Mouse (Mus musculus): ENCODE measurements around the gene Cyp2d22. TPM values are rescaled to one million over a fixed set of nuclear protein-coding genes. Genes with fewer than 3 reads are reported as not detected.
A peak's percentile ranks its signal among the peaks of the same experiment; 100 is the strongest.

Gene Cyp2d22
- polyA plus RNA-seq (2015; fragmentation: Nextera tagmentation; extraction: Ambion mirVana): 12.6 and 16.4 TPM in 2 replicates

DNA sequence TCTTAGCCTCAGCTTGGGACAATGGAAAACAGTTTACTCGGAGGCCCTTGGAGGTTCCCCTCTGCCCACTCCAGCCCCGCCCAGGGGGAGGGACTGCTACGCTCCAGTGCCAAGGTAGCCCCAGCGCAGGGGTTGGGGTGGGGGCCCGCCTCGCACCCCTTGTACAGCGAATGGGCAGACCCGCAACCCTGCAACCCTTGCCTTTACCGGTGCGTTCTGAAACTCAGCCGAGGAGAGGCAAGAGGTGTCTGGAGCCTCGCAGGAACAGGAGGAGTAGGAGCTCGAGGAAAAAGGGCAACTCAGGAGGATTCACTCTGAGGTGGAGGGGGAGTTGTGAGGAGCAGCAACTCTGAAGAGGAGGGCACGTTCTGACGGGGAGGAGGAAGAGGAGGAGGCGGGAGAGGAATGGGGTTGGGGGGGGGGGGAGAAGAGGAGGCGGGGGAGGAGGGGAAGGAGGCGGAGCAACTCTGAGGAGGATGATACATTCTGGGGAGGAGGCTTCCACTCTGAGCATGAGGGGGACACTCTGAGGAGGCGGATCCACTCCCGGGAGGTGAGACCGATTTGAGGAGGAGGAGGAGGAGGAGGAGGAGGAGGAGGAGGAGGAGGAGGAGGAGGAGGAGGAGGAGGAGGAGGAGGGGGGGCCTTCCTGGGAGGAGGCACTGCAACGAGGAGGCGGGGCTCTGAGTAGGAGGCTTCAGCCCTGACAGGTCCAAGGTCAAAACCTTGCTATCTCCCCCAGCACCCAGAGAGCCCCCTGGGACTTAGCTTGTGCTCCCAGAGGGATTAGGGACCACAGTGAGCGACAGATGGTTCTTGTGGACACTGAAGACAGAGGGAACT is at the start of gene Cyp2d22:
Gene Cyp2d22, minus strand, starts transcription at position 390 of the 843 bp plus-strand sequence.
- peak within 1 kb of the TSS; percentile 90 for H3K27ac ChIP-seq (ENCODE audit: low read length)
- peak within 1 kb of the TSS; percentile 61 for H3K4me3 ChIP-seq (replicated peaks; ENCODE audit: low read length)
- no peaks in the 10 kb centered on the region; the same call in 1 of the 2 replicates for H3K9me3 ChIP-seq (replicated peaks; ENCODE audit: control insufficient read depth, low read length)
- peak within 1 kb of the TSS; percentile 79 for H3K4me2 ChIP-seq (ENCODE audit: low read depth, low read length)
- 4% methylated on average over 19 of the region's 24 CpGs for WGBS
- H3K9ac ChIP-seq (ENCODE audit: low read length): peak within 1 kb of the TSS; percentile 79
- no peaks in the 10 kb centered on the region for H3K36me3 ChIP-seq (ENCODE audit: control insufficient read depth, insufficient read depth, low read length)
- peak; percentile 80 for ATAC-seq (ENCODE audit: insufficient read depth, low FRiP score)
- peaks cover 17% of the 10 kb centered on the region for H3K4me1 ChIP-seq (ENCODE audit: control insufficient read depth, insufficient read depth, low read length)
- H3K27me3 ChIP-seq (ENCODE audit: control insufficient read depth, insufficient read depth, low read length): no peaks in the 10 kb centered on the region

- 65% methylated on average over 3 of the region's 3 CpGs for WGBS
Observed at GRCm38 (mm10) chr15:82423471-82423870, 43.4 kb upstream of the Cyp2d22 start.

GRCm38 (mm10) chr15:82422935-82423334 is 42.9 kb upstream of the Cyp2d22 start:
- H3K27ac ChIP-seq (ENCODE audit: low read length): no peak overlapping the region
- no peaks in the 10 kb centered on the region for H3K4me1 ChIP-seq (ENCODE audit: control insufficient read depth, insufficient read depth, low read length)
- H3K36me3 ChIP-seq (ENCODE audit: control insufficient read depth, insufficient read depth, low read length): no peaks in the 10 kb centered on the region
- H3K9ac ChIP-seq (ENCODE audit: low read length): no peak overlapping the region
- H3K27me3 ChIP-seq (ENCODE audit: control insufficient read depth, insufficient read depth, low read length): no peaks in the 10 kb centered on the region
- no peak overlapping the region for H3K4me2 ChIP-seq (ENCODE audit: low read depth, low read length)
- H3K4me3 ChIP-seq (replicated peaks; ENCODE audit: low read length): no peak overlapping the region
- 68% methylated on average over 4 of the region's 4 CpGs for WGBS
- no peak for ATAC-seq (ENCODE audit: insufficient read depth, low FRiP score)
- H3K9me3 ChIP-seq (replicated peaks; ENCODE audit: control insufficient read depth, low read length): no peaks in the 10 kb centered on the region

More at GRCm38 (mm10) chr15:82423471-82423870, 43.4 kb upstream of the Cyp2d22 start:
- no peak overlapping the region for H3K4me3 ChIP-seq (replicated peaks; ENCODE audit: low read length)
- no peaks in the 10 kb centered on the region for H3K36me3 ChIP-seq (ENCODE audit: control insufficient read depth, insufficient read depth, low read length)
- no peak for ATAC-seq (ENCODE audit: insufficient read depth, low FRiP score)
- H3K27ac ChIP-seq (ENCODE audit: low read length): no peak overlapping the region
- H3K4me1 ChIP-seq (ENCODE audit: control insufficient read depth, insufficient read depth, low read length): no peaks in the 10 kb centered on the region
- H3K9me3 ChIP-seq (replicated peaks; ENCODE audit: control insufficient read depth, low read length): no peaks in the 10 kb centered on the region
- H3K4me2 ChIP-seq (ENCODE audit: low read depth, low read length): no peak overlapping the region
- no peaks in the 10 kb centered on the region for H3K27me3 ChIP-seq (ENCODE audit: control insufficient read depth, insufficient read depth, low read length)
- no peak overlapping the region for H3K9ac ChIP-seq (ENCODE audit: low read length)

GRCm38 (mm10) chr15:82418616-82419015 is 38.6 kb upstream of the Cyp2d22 start:
- no peak overlapping the region for H3K27ac ChIP-seq (ENCODE audit: low read length)
- WGBS: 71% methylated on average over 1 of the region's 1 CpGs
- H3K36me3 ChIP-seq (ENCODE audit: control insufficient read depth, insufficient read depth, low read length): no peaks in the 10 kb centered on the region
- H3K4me1 ChIP-seq (ENCODE audit: control insufficient read depth, insufficient read depth, low read length): no peaks in the 10 kb centered on the region
- no peak overlapping the region for H3K4me2 ChIP-seq (ENCODE audit: low read depth, low read length)
- H3K27me3 ChIP-seq (ENCODE audit: control insufficient read depth, insufficient read depth, low read length): no peaks in the 10 kb centered on the region
- H3K9me3 ChIP-seq (replicated peaks; ENCODE audit: control insufficient read depth, low read length): no peaks in the 10 kb centered on the region
- H3K9ac ChIP-seq (ENCODE audit: low read length): no peak overlapping the region
- ATAC-seq (ENCODE audit: insufficient read depth, low FRiP score): no peak
- H3K4me3 ChIP-seq (replicated peaks; ENCODE audit: low read length): no peak overlapping the region

- H3K9ac ChIP-seq (ENCODE audit: low read length): peak overlapping the region; percentile 24
- H3K9me3 ChIP-seq (replicated peaks; ENCODE audit: control insufficient read depth, low read length): no peaks in the 10 kb centered on the region
- H3K4me2 ChIP-seq (ENCODE audit: low read depth, low read length): peak overlapping the region; percentile 17; the same call in 1 of the 2 replicates
- no peak overlapping the region for H3K27ac ChIP-seq (ENCODE audit: low read length)
- H3K27me3 ChIP-seq (ENCODE audit: control insufficient read depth, insufficient read depth, low read length): no peaks in the 10 kb centered on the region
- peak; percentile 93 for ATAC-seq (ENCODE audit: insufficient read depth, low FRiP score)
- no peak overlapping the region for H3K4me3 ChIP-seq (replicated peaks; ENCODE audit: low read length)
- no peaks in the 10 kb centered on the region for H3K36me3 ChIP-seq (ENCODE audit: control insufficient read depth, insufficient read depth, low read length)
- H3K4me1 ChIP-seq (ENCODE audit: control insufficient read depth, insufficient read depth, low read length): no peaks in the 10 kb centered on the region
- WGBS: 34% methylated on average over 16 of the region's 16 CpGs
Observed at GRCm38 (mm10) chr15:82416797-82417789, 37.0 kb upstream of the Cyp2d22 start.

DNA sequence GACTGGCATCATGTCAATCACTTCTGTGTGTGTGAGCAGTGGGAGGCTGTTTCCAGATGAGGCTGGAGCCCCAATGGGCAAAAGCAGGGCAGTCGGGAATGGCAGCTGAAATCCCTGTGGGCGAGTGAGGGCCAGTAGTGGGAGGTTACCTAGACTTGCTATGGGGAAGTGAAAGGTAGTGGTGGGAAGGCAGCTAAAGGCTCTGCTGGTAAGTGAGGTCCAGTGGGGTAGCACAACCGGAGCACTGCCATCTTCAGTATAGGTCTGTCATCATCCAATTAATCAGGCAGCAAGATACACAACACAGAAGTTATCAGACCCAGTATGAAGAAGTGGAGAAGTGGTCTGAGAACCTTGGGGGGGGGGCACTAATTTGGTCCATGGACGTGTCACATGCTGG is 27.5 kb upstream of the Cyp2d22 start:
- H3K27me3 ChIP-seq (ENCODE audit: control insufficient read depth, insufficient read depth, low read length): no peaks in the 10 kb centered on the region
- no peak overlapping the region for H3K4me3 ChIP-seq (replicated peaks; ENCODE audit: low read length)
- H3K4me2 ChIP-seq (ENCODE audit: low read depth, low read length): no peak overlapping the region
- no peak for ATAC-seq (ENCODE audit: insufficient read depth, low FRiP score)
- H3K9me3 ChIP-seq (replicated peaks; ENCODE audit: control insufficient read depth, low read length): no peaks in the 10 kb centered on the region
- H3K36me3 ChIP-seq (ENCODE audit: control insufficient read depth, insufficient read depth, low read length): no peaks in the 10 kb centered on the region
- 85% methylated on average over 4 of the region's 4 CpGs for WGBS
- no peaks in the 10 kb centered on the region for H3K4me1 ChIP-seq (ENCODE audit: control insufficient read depth, insufficient read depth, low read length)
- H3K27ac ChIP-seq (ENCODE audit: low read length): no peak overlapping the region
- no peak overlapping the region for H3K9ac ChIP-seq (ENCODE audit: low read length)

GRCm38 (mm10) chr15:82406981-82407380 is 26.9 kb upstream of the Cyp2d22 start, which contains the start of gene Cyp2d10:
Gene Cyp2d10, minus strand, starts transcription at chr15:82407195.
- no peak within 1 kb of the TSS for H3K4me3 ChIP-seq (replicated peaks; ENCODE audit: low read length)
- 88% methylated on average over 6 of the region's 6 CpGs for WGBS
- no peaks in the 10 kb centered on the region for H3K27me3 ChIP-seq (ENCODE audit: control insufficient read depth, insufficient read depth, low read length)
- ATAC-seq (ENCODE audit: insufficient read depth, low FRiP score): no peak
- no peak within 1 kb of the TSS for H3K4me2 ChIP-seq (ENCODE audit: low read depth, low read length)
- no peak within 1 kb of the TSS for H3K27ac ChIP-seq (ENCODE audit: low read length)
- H3K9ac ChIP-seq (ENCODE audit: low read length): no peak within 1 kb of the TSS
- no peaks in the 10 kb centered on the region for H3K4me1 ChIP-seq (ENCODE audit: control insufficient read depth, insufficient read depth, low read length)
- no peaks in the 10 kb centered on the region for H3K36me3 ChIP-seq (ENCODE audit: control insufficient read depth, insufficient read depth, low read length)
- H3K9me3 ChIP-seq (replicated peaks; ENCODE audit: control insufficient read depth, low read length): no peaks in the 10 kb centered on the region

GRCm38 (mm10) chr15:82404163-82404562 is 24.1 kb upstream of the Cyp2d22 start:
- Histone ChIP-seq H3K27ac (ENCODE audit: low read length) (no peak overlapping the region), H3K27me3 (ENCODE audit: control insufficient read depth, insufficient read depth, low read length) (no peaks in the 10 kb centered on the region), H3K9ac (ENCODE audit: low read length) (no peak overlapping the region), H3K9me3 (replicated peaks; ENCODE audit: control insufficient read depth, low read length) (no peaks in the 10 kb centered on the region), H3K4me2 (ENCODE audit: low read depth, low read length) (no peak overlapping the region), H3K4me3 (replicated peaks; ENCODE audit: low read length) (no peak overlapping the region), H3K4me1 (ENCODE audit: control insufficient read depth, insufficient read depth, low read length) (no peaks in the 10 kb centered on the region), H3K36me3 (ENCODE audit: control insufficient read depth, insufficient read depth, low read length) (no peaks in the 10 kb centered on the region)
- no peak for ATAC-seq (ENCODE audit: insufficient read depth, low FRiP score)
- 80% methylated on average over 3 of the region's 3 CpGs for WGBS
